In the genomic region with DNA sequence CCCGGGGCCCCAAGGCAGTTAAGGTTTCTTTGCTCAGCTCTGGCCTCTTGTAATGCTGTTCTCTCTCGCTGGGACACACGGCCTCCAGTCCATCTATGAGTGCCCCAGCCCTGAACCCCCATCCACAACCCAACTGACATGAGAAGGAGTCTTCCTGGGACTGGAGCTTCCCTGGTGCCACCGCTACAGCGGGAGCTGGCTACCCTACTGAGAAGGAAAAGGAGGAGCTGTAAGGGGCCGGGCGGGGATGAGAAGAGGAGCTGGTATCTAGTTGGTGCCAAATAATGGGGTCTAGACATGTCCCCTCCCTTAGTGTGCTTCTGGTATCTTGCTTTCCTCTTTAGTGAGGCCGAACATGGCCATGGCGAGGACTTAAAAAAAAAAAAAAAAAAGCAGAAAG, we compare ENCODE assay signal across 8 mouse cellular contexts.
DNase-seq lines count a peak whose midpoint lies in the region; ATAC-seq and TF ChIP-seq lines count a peak whose summit lies in the region.

No protein-coding gene starts in this region.

- intact Hi-C loops in heart, postnatal 36 days (cut with DNase I) = no loop called here

- H3K9ac ChIP-seq in heart, postnatal 0 days (replicated peaks; ENCODE audit: low read depth, low read length) = no peak overlapping the region
- peak overlapping the region; percentile 78 for H3K9ac ChIP-seq in forebrain, embryonic 15.5 days (replicated peaks)
- H3K9ac ChIP-seq in liver, embryonic 13.5 days = no peak overlapping the region

- H3K36me3 ChIP-seq in heart, postnatal 0 days (replicated peaks; ENCODE audit: control insufficient read depth, insufficient read depth, low read length) = no peaks in the 10 kb centered on the region
- no peaks in the 10 kb centered on the region for H3K36me3 ChIP-seq in forebrain, embryonic 15.5 days
- no peaks in the 10 kb centered on the region for H3K36me3 ChIP-seq in liver, embryonic 13.5 days

- DNase-seq in heart, postnatal 0 days (ENCODE audit: low spot score) = no peak
- DNase-seq in heart, postnatal 36 days = no peak
- peak; percentile 31 for DNase-seq in cerebellum, adult 11 months
- DNase-seq in liver, embryonic 13.5 days = no peak
- DNase-seq in retina, postnatal 1 day = no peak
- no peak for DNase-seq in spleen, adult 12 weeks (ENCODE audit: low spot score)
- DNase-seq in spleen, postnatal 36 days (ENCODE audit: low spot score in 2 of 2) = no peak

- H3K4me3 ChIP-seq in heart, postnatal 0 days (ENCODE audit: low read depth, low read length) = peak overlapping the region; percentile 21
- H3K4me3 ChIP-seq in forebrain, embryonic 15.5 days = peak overlapping the region; percentile 62
- H3K4me3 ChIP-seq in liver, embryonic 13.5 days (replicated peaks) = no peak overlapping the region

- TF ChIP-seq CTCF in heart, postnatal 0 days (IDR thresholded peaks at IDR 0.05; ENCODE audit: low read depth) = no peak

- H3K27ac ChIP-seq in heart, postnatal 0 days (ENCODE audit: low read depth) = no peak overlapping the region
- H3K27ac ChIP-seq in forebrain, embryonic 15.5 days (replicated peaks) = peak overlapping the region; percentile 60
- H3K27ac ChIP-seq in liver, embryonic 13.5 days = no peak overlapping the region

- peak overlapping the region; percentile 21 for H3K4me2 ChIP-seq in heart, postnatal 0 days (ENCODE audit: low read depth, low read length)
- peak overlapping the region; percentile 88 for H3K4me2 ChIP-seq in forebrain, embryonic 15.5 days (replicated peaks)
- H3K4me2 ChIP-seq in liver, embryonic 13.5 days = 0 out of 2 replicates have a peak overlapping the region, but pooled peaks have one; percentile 14

- 6% methylated on average over 9 of the region's 9 CpGs for WGBS in heart, postnatal 0 days
- 11% methylated on average over 9 of the region's 9 CpGs for WGBS in forebrain, embryonic 15.5 days
- 6% methylated on average over 9 of the region's 9 CpGs for WGBS in liver, embryonic 13.5 days (ENCODE audit: insufficient replicate concordance)

- no peak for ATAC-seq in heart, postnatal 0 days (ENCODE audit: insufficient read depth, low read depth)
- peak; percentile 51 for ATAC-seq in forebrain, embryonic 15.5 days (replicated peaks)
- ATAC-seq in liver, embryonic 13.5 days (ENCODE audit: low read depth) = no peak

- no peaks in the 10 kb centered on the region for H3K4me1 ChIP-seq in heart, postnatal 0 days (ENCODE audit: control insufficient read depth, insufficient read depth)
- H3K4me1 ChIP-seq in forebrain, embryonic 15.5 days = peaks cover 17% of the 10 kb centered on the region
- no peaks in the 10 kb centered on the region for H3K4me1 ChIP-seq in liver, embryonic 13.5 days (replicated peaks)

- H3K27me3 ChIP-seq in heart, postnatal 0 days (ENCODE audit: control insufficient read depth, insufficient read depth, low read length) = peaks cover 26% of the 10 kb centered on the region
- H3K27me3 ChIP-seq in forebrain, embryonic 15.5 days = 0 out of 2 replicates have a peak, but pooled peaks cover 4% of the 10 kb centered on the region
- H3K27me3 ChIP-seq in liver, embryonic 13.5 days = peaks cover 28% of the 10 kb centered on the region

- TF ChIP-seq EP300 in heart, postnatal 0 days (IDR thresholded peaks at IDR 0.05; ENCODE audit: low read depth) = no peak

- no peaks in the 10 kb centered on the region for H3K9me3 ChIP-seq in heart, postnatal 0 days (replicated peaks; ENCODE audit: control insufficient read depth, low read length)
- no peaks in the 10 kb centered on the region for H3K9me3 ChIP-seq in forebrain, embryonic 15.5 days
- H3K9me3 ChIP-seq in liver, embryonic 13.5 days (replicated peaks) = no peaks in the 10 kb centered on the region

Comparison
In these comparisons a context has a peak if more than half of its experiments do, and no peak if none do; other contexts are left out.
1. H3K4me2 ChIP-seq: peak in every context shown above with its lines; median percentile 88 in forebrain, embryonic 15.5 days; 21 in heart, postnatal 0 days; 14 in liver, embryonic 13.5 days.